Mouse (Mus musculus): ENCODE measurements at regions not wholly inside any gene's neighbourhood (a gene's known extent, or its start where the extent isn't known, plus 50 kb on each side); places are given as distances from the start of the nearest gene placed in this dataset.

GRCm38 (mm10) chr6:117575057-117575456, 265.9 kb upstream of the Zfp637 start:
- peaks cover 5% of the 10 kb centered on the region; the same call in 1 of the 2 replicates for H3K4me1 ChIP-seq (replicated peaks; ENCODE audit: insufficient read depth, low read length)
- no peak for DNase-seq (ENCODE audit: low spot score)

GRCm38 (mm10) chr6:117576021-117576420, 265.0 kb upstream of the Zfp637 start:
- TF ChIP-seq CTCF (IDR thresholded peaks at IDR 0.05; ENCODE audit: low read depth), result no peak
- Histone ChIP-seq H3K4me3 (replicated peaks; ENCODE audit: low read depth, low read length) (no peak overlapping the region), H3K9ac (ENCODE audit: low read depth, low read length) (no peak overlapping the region), H3K4me2 (ENCODE audit: low read length) (no peak overlapping the region), H3K27ac (no peak overlapping the region), H3K4me1 (replicated peaks; ENCODE audit: insufficient read depth, low read length) (no peaks in the 10 kb centered on the region), H3K27me3 (ENCODE audit: insufficient read depth, low read length) (no peaks in the 10 kb centered on the region), H3K9me3 (replicated peaks; ENCODE audit: low read length) (no peaks in the 10 kb centered on the region), H3K36me3 (ENCODE audit: insufficient read depth, low read length) (no peaks in the 10 kb centered on the region)
- DNase-seq (ENCODE audit: low spot score), result no peak
- WGBS, result 95% methylated on average over 9 of the region's 9 CpGs
- no peak for ATAC-seq (replicated peaks; ENCODE audit: low FRiP score, low read depth)

More at GRCm38 (mm10) chr6:117575057-117575456, 265.9 kb upstream of the Zfp637 start:
- ATAC-seq (replicated peaks; ENCODE audit: low FRiP score, low read depth), result no peak
- Histone ChIP-seq H3K27me3 (ENCODE audit: insufficient read depth, low read length) (no peaks in the 10 kb centered on the region), H3K27ac (no peak overlapping the region), H3K4me3 (replicated peaks; ENCODE audit: low read depth, low read length) (no peak overlapping the region), H3K4me2 (ENCODE audit: low read length) (no peak overlapping the region), H3K9me3 (replicated peaks; ENCODE audit: low read length) (no peaks in the 10 kb centered on the region), H3K36me3 (ENCODE audit: insufficient read depth, low read length) (no peaks in the 10 kb centered on the region), H3K9ac (ENCODE audit: low read depth, low read length) (no peak overlapping the region)
- TF ChIP-seq CTCF (IDR thresholded peaks at IDR 0.05; ENCODE audit: low read depth), result no peak
- WGBS, result 73% methylated on average over 5 of the region's 5 CpGs

- Histone ChIP-seq H3K27me3 (ENCODE audit: insufficient read depth, low read length) (no peaks in the 10 kb centered on the region), H3K4me2 (ENCODE audit: low read length) (no peak overlapping the region), H3K9ac (ENCODE audit: low read depth, low read length) (no peak overlapping the region), H3K4me1 (replicated peaks; ENCODE audit: insufficient read depth, low read length) (no peaks in the 10 kb centered on the region), H3K9me3 (replicated peaks; ENCODE audit: low read length) (no peaks in the 10 kb centered on the region), H3K36me3 (ENCODE audit: insufficient read depth, low read length) (no peaks in the 10 kb centered on the region), H3K27ac (no peak overlapping the region), H3K4me3 (replicated peaks; ENCODE audit: low read depth, low read length) (no peak overlapping the region)
- no peak for TF ChIP-seq CTCF (IDR thresholded peaks at IDR 0.05; ENCODE audit: low read depth)
- DNase-seq (ENCODE audit: low spot score) (no peak), ATAC-seq (replicated peaks; ENCODE audit: low FRiP score, low read depth) (no peak)
- 77% methylated on average over 10 of the region's 10 CpGs for WGBS
These were observed 263.1 kb upstream of the Zfp637 start for GRCm38 (mm10) chr6:117577539-117578521.

GRCm38 (mm10) chr6:117580951-117581350, 260.0 kb upstream of the Zfp637 start:
- Histone ChIP-seq H3K27ac (no peak overlapping the region), H3K9ac (ENCODE audit: low read depth, low read length) (no peak overlapping the region), H3K36me3 (ENCODE audit: insufficient read depth, low read length) (no peaks in the 10 kb centered on the region), H3K4me1 (replicated peaks; ENCODE audit: insufficient read depth, low read length) (no peaks in the 10 kb centered on the region), H3K9me3 (replicated peaks; ENCODE audit: low read length) (no peaks in the 10 kb centered on the region), H3K4me2 (ENCODE audit: low read length) (no peak overlapping the region), H3K27me3 (ENCODE audit: insufficient read depth, low read length) (no peaks in the 10 kb centered on the region), H3K4me3 (replicated peaks; ENCODE audit: low read depth, low read length) (no peak overlapping the region)
- ATAC-seq (replicated peaks; ENCODE audit: low FRiP score, low read depth) (no peak), DNase-seq (ENCODE audit: low spot score) (no peak)
- 64% methylated on average over 2 of the region's 2 CpGs for WGBS
- no peak for TF ChIP-seq CTCF (IDR thresholded peaks at IDR 0.05; ENCODE audit: low read depth)

GRCm38 (mm10) chr6:117583121-117583520, 257.9 kb upstream of the Zfp637 start:
- ATAC-seq (replicated peaks; ENCODE audit: low FRiP score, low read depth) (no peak), DNase-seq (ENCODE audit: low spot score) (no peak)
- WGBS, result 92% methylated on average over 11 of the region's 11 CpGs
- no peak for TF ChIP-seq CTCF (IDR thresholded peaks at IDR 0.05; ENCODE audit: low read depth)
- Histone ChIP-seq H3K36me3 (ENCODE audit: insufficient read depth, low read length) (no peaks in the 10 kb centered on the region), H3K4me1 (replicated peaks; ENCODE audit: insufficient read depth, low read length) (no peaks in the 10 kb centered on the region), H3K9me3 (replicated peaks; ENCODE audit: low read length) (no peaks in the 10 kb centered on the region), H3K4me2 (ENCODE audit: low read length) (no peak overlapping the region), H3K9ac (ENCODE audit: low read depth, low read length) (no peak overlapping the region), H3K27me3 (ENCODE audit: insufficient read depth, low read length) (no peaks in the 10 kb centered on the region), H3K27ac (no peak overlapping the region), H3K4me3 (replicated peaks; ENCODE audit: low read depth, low read length) (no peak overlapping the region)

GRCm38 (mm10) chr6:117584563-117584962, 256.4 kb upstream of the Zfp637 start:
- H3K27me3 ChIP-seq (ENCODE audit: insufficient read depth, low read length), result no peaks in the 10 kb centered on the region
- H3K4me2 ChIP-seq (ENCODE audit: low read length), result no peak overlapping the region
- no peak overlapping the region for H3K9ac ChIP-seq (ENCODE audit: low read depth, low read length)
- DNase-seq (ENCODE audit: low spot score), result no peak
- no peak for ATAC-seq (replicated peaks; ENCODE audit: low FRiP score, low read depth)
- no peak overlapping the region for H3K27ac ChIP-seq
- H3K4me1 ChIP-seq (replicated peaks; ENCODE audit: insufficient read depth, low read length), result no peaks in the 10 kb centered on the region
- H3K4me3 ChIP-seq (replicated peaks; ENCODE audit: low read depth, low read length), result no peak overlapping the region
- no peaks in the 10 kb centered on the region for H3K9me3 ChIP-seq (replicated peaks; ENCODE audit: low read length)
- no peak for TF ChIP-seq CTCF (IDR thresholded peaks at IDR 0.05; ENCODE audit: low read depth)
- H3K36me3 ChIP-seq (ENCODE audit: insufficient read depth, low read length), result no peaks in the 10 kb centered on the region
- WGBS, result 95% methylated on average over 5 of the region's 5 CpGs
